Mouse (Mus musculus) ES-E14 (cell line): ENCODE results near the gene Rnf144b. TPM values are rescaled to one million over a fixed set of nuclear protein-coding genes. Genes with fewer than 3 reads are reported as not detected.

ENCODE experiments used
- DNase-seq: peaks from one replicate; pipeline ENCODE4 v3.0.0-alpha.2; 2013; ENCODE audit warnings: low read depth, low spot score
- H3K27ac ChIP-seq: 2 replicates; pipeline ENCODE4 v1.5.1; 2012; ENCODE audit warnings: low read depth, mild to moderate bottlenecking, low read length, moderate library complexity, mixed read lengths; ENCODE audit not compliant: poor library complexity, insufficient read depth, severe bottlenecking
- H3K36me3 ChIP-seq: 2 replicates; pipeline ENCODE4 v1.6.1; 2012; ENCODE audit warnings: mild to moderate bottlenecking, low read length, moderate library complexity, mixed read lengths; ENCODE audit not compliant: control insufficient read depth, poor library complexity, insufficient read depth, severe bottlenecking
- H3K4me1 ChIP-seq, 2 experiments: fragments of 150-350 bp in 1 of 2; sonication (generic) in 1 of 2; 2 replicates each; pipeline ENCODE4 v1.6.1; 2012; ENCODE audit warnings: low read length in 2 of 2, mild to moderate bottlenecking in 1 of 2, mixed read lengths in 1 of 2; ENCODE audit not compliant: control insufficient read depth in 2 of 2, insufficient read depth in 2 of 2, poor library complexity in 1 of 2
- H3K4me3 ChIP-seq, 2 experiments: fragments of 150-350 bp in 1 of 2; sonication (generic) in 1 of 2; 2 replicates each; pipeline ENCODE4 v1.5.1; 2012; ENCODE audit warnings: low read length in 2 of 2, low read depth in 1 of 2, mild to moderate bottlenecking in 1 of 2, mixed read lengths in 1 of 2; ENCODE audit not compliant: insufficient read depth in 1 of 2, poor library complexity in 1 of 2, severe bottlenecking in 1 of 2
- H3K9ac ChIP-seq: 2 replicates; pipeline ENCODE4 v1.6.1; 2012; ENCODE audit warnings: low read depth, mild to moderate bottlenecking, low read length, mixed read lengths; ENCODE audit not compliant: poor library complexity, insufficient read depth, severe bottlenecking
- H3K9me3 ChIP-seq: fragments of 150-350 bp; sonication (generic); 2 replicates; pipeline ENCODE4 v1.6.1; 2012; ENCODE audit warnings: low read depth, mild to moderate bottlenecking, low read length; ENCODE audit not compliant: control insufficient read depth, insufficient read depth
- CHD2 ChIP-seq: IDR thresholded peaks from 2 replicates; pipeline ENCODE4 v1.6.1; 2014; ENCODE audit warnings: mild to moderate bottlenecking, low read depth, low read length, inconsistent platforms
- HCFC1 ChIP-seq: IDR thresholded peaks from 2 replicates; pipeline ENCODE4 v1.6.1; 2012; ENCODE audit warnings: low read length, inconsistent platforms, borderline replicate concordance; ENCODE audit not compliant: insufficient read depth
- MAFK ChIP-seq: IDR thresholded peaks from 2 replicates; pipeline ENCODE4 v1.6.1; 2014; ENCODE audit warnings: mild to moderate bottlenecking, low read depth, low read length, inconsistent platforms; ENCODE audit not compliant: insufficient read depth
- ZC3H11A ChIP-seq: IDR thresholded peaks from 2 replicates; pipeline ENCODE4 v1.6.1; 2012; ENCODE audit warnings: low read depth, mild to moderate bottlenecking, inconsistent platforms, low read length, borderline replicate concordance
- ZNF384 ChIP-seq: IDR thresholded peaks from 2 replicates; pipeline ENCODE4 v1.6.1; 2012; ENCODE audit warnings: low read depth, low read length, inconsistent platforms
- in situ Hi-C, 2 experiments: fragments of 600-800 bp; cut with MboI; formaldehyde crosslinking; loops; one replicate each; pipeline ENCODE4 v1.15.1; 2025; ENCODE audit warnings: low sequenced_read_pairs in 2 of 2, inconsistent platforms in 1 of 2; ENCODE audit not compliant: unreplicated experiment in 2 of 2
- total RNA-seq: library from RNA; depleted of rRNA; stranded (reverse); fragments of 300-350 nt; gene quantifications from 2 replicates; pipeline ENCODE4 v1.2.3, GENCODE M21; 2012

The Rnf144b gene
- total RNA-seq, 1 experiment: 1.2 TPM

- Histone ChIP-seq H3K36me3 (no peaks in the 10 kb centered on the region), H3K9ac (no peak overlapping the region), H3K4me1 (no peaks in the 10 kb centered on the region), H3K27ac (no peak overlapping the region), H3K4me3 (no peak overlapping the region), H3K9me3 (no peaks in the 10 kb centered on the region)
- DNase-seq: no peak
- in situ Hi-C loops: no loop called here
- TF ChIP-seq HCFC1: no peak
- TF ChIP-seq ZNF384: no peak
- no peak for TF ChIP-seq ZC3H11A
- no peak for TF ChIP-seq CHD2
- no peak for TF ChIP-seq MAFK
Observed at GRCm38 (mm10) chr13:47264382-47264781, 141.9 kb downstream of the Rnf144b start.

- no peak for TF ChIP-seq ZNF384
- TF ChIP-seq HCFC1: no peak
- no peak for TF ChIP-seq MAFK
- no peak for TF ChIP-seq CHD2
- no peak for TF ChIP-seq ZC3H11A
- H3K27ac ChIP-seq: no peak overlapping the region
- H3K36me3 ChIP-seq: no peaks in the 10 kb centered on the region
- H3K9ac ChIP-seq: no peak overlapping the region
- in situ Hi-C loops: no loop called here
- DNase-seq: no peak
- H3K9me3 ChIP-seq: no peaks in the 10 kb centered on the region
- no peaks in the 10 kb centered on the region for H3K4me1 ChIP-seq
- H3K4me3 ChIP-seq: no peak overlapping the region
Observed at GRCm38 (mm10) chr13:47266411-47266810, 144.0 kb downstream of the Rnf144b start.

DNA sequence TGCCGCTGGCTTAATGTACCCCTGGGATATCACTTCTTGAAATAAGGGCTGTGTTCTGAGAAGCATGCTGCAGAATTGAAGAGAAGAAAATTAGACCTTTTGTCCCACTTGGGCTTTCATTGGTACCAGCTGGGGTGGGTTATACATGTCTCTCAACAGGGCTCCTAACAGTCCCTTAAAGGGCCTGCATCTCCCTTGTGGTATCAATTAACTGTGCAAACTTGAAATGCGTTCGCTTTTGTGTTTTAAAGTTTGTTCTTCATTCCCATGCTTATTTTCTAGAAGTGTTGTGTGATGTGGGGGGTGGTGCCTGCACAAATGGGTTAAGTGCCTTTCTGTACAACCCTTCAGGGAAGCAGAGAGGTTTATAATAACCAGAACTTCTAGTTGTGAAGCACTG is 145.8 kb downstream of the Rnf144b start:
- Histone ChIP-seq H3K9me3 (no peaks in the 10 kb centered on the region), H3K27ac (no peak overlapping the region)
- in situ Hi-C loops: no loop called here

DNA sequence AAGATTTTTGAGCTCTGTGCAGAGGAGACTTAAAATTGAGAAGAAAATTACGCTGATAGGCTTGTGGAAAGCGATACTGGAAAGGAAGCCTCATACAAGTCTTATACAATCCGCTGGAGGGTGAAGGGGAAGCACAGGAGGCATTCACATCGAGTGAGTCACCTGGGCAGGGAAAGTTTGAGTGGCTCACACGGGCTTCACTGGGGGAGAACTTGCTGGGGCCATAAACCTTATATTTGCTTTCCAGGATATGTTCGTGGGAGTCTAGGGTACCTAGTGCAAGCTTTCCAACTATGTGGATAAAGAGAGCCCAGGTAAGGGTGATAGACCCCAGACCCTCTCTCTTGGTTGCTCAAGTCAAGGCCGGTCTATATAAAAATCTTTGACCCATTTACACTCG is 150.5 kb downstream of the Rnf144b start:
- no peaks in the 10 kb centered on the region for H3K36me3 ChIP-seq
- peaks cover 0 to 6% of the 10 kb centered on the region in 2 experiments; a peak in 2 of 4 replicates for H3K4me1 ChIP-seq
- H3K27ac ChIP-seq: no peak overlapping the region
- in situ Hi-C loops: no loop called here
- no peaks in the 10 kb centered on the region for H3K9me3 ChIP-seq
- no peak for DNase-seq
- TF ChIP-seq ZC3H11A (no peak), ZNF384 (no peak), CHD2 (no peak), HCFC1 (no peak), MAFK (no peak)
- H3K9ac ChIP-seq: no peak overlapping the region
- peak overlapping the region in 1 of 2 experiments; percentile 46; a peak in 2 of 4 replicates for H3K4me3 ChIP-seq

More for the DNA sequence above, 145.8 kb downstream of the Rnf144b start:
- H3K4me3 ChIP-seq: no peak overlapping the region
- DNase-seq: no peak
- no peaks in the 10 kb centered on the region for H3K4me1 ChIP-seq
- H3K9ac ChIP-seq: no peak overlapping the region
- H3K36me3 ChIP-seq: no peaks in the 10 kb centered on the region
- no peak for TF ChIP-seq ZC3H11A
- no peak for TF ChIP-seq CHD2
- no peak for TF ChIP-seq HCFC1
- TF ChIP-seq ZNF384: no peak
- TF ChIP-seq MAFK: no peak

DNA sequence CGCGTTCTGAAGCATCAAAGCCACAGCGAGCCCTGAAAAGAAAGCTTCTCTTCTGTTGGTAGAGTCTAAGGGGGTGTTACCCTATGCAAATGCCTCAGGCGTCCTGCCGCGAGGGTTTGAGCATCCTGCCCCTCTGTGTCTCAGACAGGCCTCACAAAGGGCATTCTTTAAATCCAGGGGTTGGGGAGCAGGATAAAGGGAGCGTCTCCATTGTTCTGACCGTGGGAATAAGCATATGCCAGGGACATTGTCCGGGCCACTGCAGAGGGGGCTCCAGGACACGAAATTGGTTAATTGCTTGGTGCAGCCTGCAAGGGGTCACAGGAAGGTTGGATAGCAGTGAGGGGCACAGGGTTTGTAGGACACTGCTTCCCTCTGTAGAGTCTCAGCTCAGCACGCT is 151.0 kb downstream of the Rnf144b start:
- Histone ChIP-seq H3K9ac (no peak overlapping the region), H3K36me3 (no peaks in the 10 kb centered on the region), H3K4me3 (peak overlapping the region in 1 of 2 experiments; percentile 46; a peak in 2 of 4 replicates), H3K27ac (no peak overlapping the region), H3K4me1 (peaks cover 0 to 6% of the 10 kb centered on the region in 2 experiments; a peak in 2 of 4 replicates), H3K9me3 (no peaks in the 10 kb centered on the region)
- TF ChIP-seq MAFK (no peak), HCFC1 (no peak), ZC3H11A (no peak), CHD2 (no peak), ZNF384 (no peak)
- in situ Hi-C loops: no loop called here
- peak; percentile 86 for DNase-seq
